Mouse (Mus musculus) embryonic facial prominence, embryonic 15.5 days (tissue): ENCODE measurements around the gene Cmya5. TPM values are rescaled to one million over a fixed set of nuclear protein-coding genes. Genes with fewer than 3 reads are reported as not detected.

Source experiments
- ATAC-seq: fragments of 200-750 bp; cut with Nextera tagmentation; 2 replicates; pipeline ENCODE4 v1.8.0; 2017; ENCODE audit warnings: low read depth, moderate TSS enrichment; ENCODE audit not compliant: insufficient number of reproducible peaks, low FRiP score, low TSS enrichment
- H3K27ac ChIP-seq: fragments of 300-500 bp; sonication (generic); replicated peaks from 2 replicates; pipeline ENCODE4 v1.5.1; 2015; ENCODE audit warnings: mild to moderate bottlenecking, inconsistent platforms
- H3K27me3 ChIP-seq: fragments of 300-500 bp; sonication (generic); 2 replicates; pipeline ENCODE4 v1.6.1; 2015; ENCODE audit warnings: inconsistent platforms
- H3K36me3 ChIP-seq: fragments of 300-500 bp; sonication (generic); 2 replicates; pipeline ENCODE4 v1.6.1; 2015; ENCODE audit warnings: mild to moderate bottlenecking, inconsistent platforms
- H3K4me1 ChIP-seq: fragments of 300-500 bp; sonication (generic); 2 replicates; pipeline ENCODE4 v1.6.1; 2015; ENCODE audit warnings: inconsistent platforms
- H3K4me2 ChIP-seq: fragments of 300-500 bp; sonication (generic); replicated peaks from 2 replicates; pipeline ENCODE4 v1.6.1; 2015; ENCODE audit warnings: mild to moderate bottlenecking, inconsistent platforms
- H3K4me3 ChIP-seq: fragments of 300-500 bp; sonication (generic); replicated peaks from 2 replicates; pipeline ENCODE4 v1.5.1; 2015; ENCODE audit warnings: mild to moderate bottlenecking, inconsistent platforms
- H3K9ac ChIP-seq: fragments of 300-500 bp; sonication (generic); 2 replicates; pipeline ENCODE4 v1.6.1; 2015; ENCODE audit warnings: inconsistent platforms
- H3K9me3 ChIP-seq: fragments of 300-500 bp; sonication (generic); replicated peaks from 2 replicates; pipeline ENCODE4 v1.6.1; 2016; ENCODE audit warnings: inconsistent platforms
- WGBS: fragments of 180-500 bp; shearing (Covaris S2); methylation state at CpG from one replicate; pipeline ENCODE4 v1.1.7; 2015; 5-methylcytosine and 5-hydroxymethylcytosine counted together
- polyA plus RNA-seq: library from polyadenylated mRNA; unstranded; fragments of >200 nt; fragmentation: Nextera tagmentation; extraction: Ambion mirVana; gene quantifications from 2 replicates; pipeline ENCODE4 v1.2.1, GENCODE M21; 2015

Cmya5 gene
- polyA plus RNA-seq, 1 experiment from 2014 or later = 0.61 TPM

- ATAC-seq = no peak
- Histone ChIP-seq H3K9ac (no peak overlapping the region), H3K36me3 (no peaks in the 10 kb centered on the region), H3K27me3 (no peaks in the 10 kb centered on the region), H3K4me1 (no peaks in the 10 kb centered on the region), H3K4me3 (no peak overlapping the region), H3K4me2 (no peak overlapping the region), H3K27ac (no peak overlapping the region), H3K9me3 (no peaks in the 10 kb centered on the region)
- WGBS = 78% methylated on average over 7 of the region's 7 CpGs
These were observed 134.0 kb downstream of the Cmya5 start for GRCm38 (mm10) chr13:93010524-93010923.

GRCm38 (mm10) chr13:93007078-93007477 is 137.4 kb downstream of the Cmya5 start:
- H3K9me3 ChIP-seq = no peaks in the 10 kb centered on the region
- no peak overlapping the region for H3K27ac ChIP-seq
- H3K9ac ChIP-seq = no peak overlapping the region
- WGBS = 79% methylated on average over 4 of the region's 4 CpGs
- H3K27me3 ChIP-seq = no peaks in the 10 kb centered on the region
- no peak overlapping the region for H3K4me2 ChIP-seq
- no peak overlapping the region for H3K4me3 ChIP-seq
- H3K4me1 ChIP-seq = no peaks in the 10 kb centered on the region
- ATAC-seq = no peak
- H3K36me3 ChIP-seq = no peaks in the 10 kb centered on the region

GRCm38 (mm10) chr13:93006347-93006746 is 138.2 kb downstream of the Cmya5 start:
- no peaks in the 10 kb centered on the region for H3K36me3 ChIP-seq
- H3K4me3 ChIP-seq = no peak overlapping the region
- H3K4me1 ChIP-seq = no peaks in the 10 kb centered on the region
- no peak overlapping the region for H3K27ac ChIP-seq
- no peaks in the 10 kb centered on the region for H3K9me3 ChIP-seq
- H3K4me2 ChIP-seq = no peak overlapping the region
- no peaks in the 10 kb centered on the region for H3K27me3 ChIP-seq
- H3K9ac ChIP-seq = no peak overlapping the region
- 70% methylated on average over 4 of the region's 4 CpGs for WGBS
- no peak for ATAC-seq

GRCm38 (mm10) chr13:93004003-93004402 is 140.5 kb downstream of the Cmya5 start:
- H3K9me3 ChIP-seq = no peaks in the 10 kb centered on the region
- no peaks in the 10 kb centered on the region for H3K4me1 ChIP-seq
- ATAC-seq = no peak
- no peak overlapping the region for H3K27ac ChIP-seq
- no peaks in the 10 kb centered on the region for H3K36me3 ChIP-seq
- no peaks in the 10 kb centered on the region for H3K27me3 ChIP-seq
- no peak overlapping the region for H3K4me3 ChIP-seq
- no peak overlapping the region for H3K9ac ChIP-seq
- WGBS = 57% methylated on average over 6 of the region's 6 CpGs
- H3K4me2 ChIP-seq = no peak overlapping the region

GRCm38 (mm10) chr13:93002456-93002855 is 142.1 kb downstream of the Cmya5 start:
- no peaks in the 10 kb centered on the region for H3K4me1 ChIP-seq
- no peak overlapping the region for H3K27ac ChIP-seq
- no peak for ATAC-seq
- no peak overlapping the region for H3K9ac ChIP-seq
- H3K4me3 ChIP-seq = no peak overlapping the region
- H3K4me2 ChIP-seq = no peak overlapping the region
- H3K36me3 ChIP-seq = no peaks in the 10 kb centered on the region
- 67% methylated on average over 2 of the region's 2 CpGs for whole genome bisulfite sequencing
- no peaks in the 10 kb centered on the region for H3K9me3 ChIP-seq
- no peaks in the 10 kb centered on the region for H3K27me3 ChIP-seq

GRCm38 (mm10) chr13:93000640-93001351 is 143.7 kb downstream of the Cmya5 start:
- no peak overlapping the region for H3K4me2 ChIP-seq
- H3K4me3 ChIP-seq = no peak overlapping the region
- no peaks in the 10 kb centered on the region for H3K27me3 ChIP-seq
- WGBS = 61% methylated on average over 12 of the region's 12 CpGs
- ATAC-seq = no peak
- no peaks in the 10 kb centered on the region for H3K36me3 ChIP-seq
- H3K4me1 ChIP-seq = no peaks in the 10 kb centered on the region
- no peak overlapping the region for H3K9ac ChIP-seq
- no peaks in the 10 kb centered on the region for H3K9me3 ChIP-seq
- H3K27ac ChIP-seq = no peak overlapping the region

GRCm38 (mm10) chr13:92999860-93000259 is 144.7 kb downstream of the Cmya5 start:
- Histone ChIP-seq H3K27me3 (no peaks in the 10 kb centered on the region), H3K9me3 (no peaks in the 10 kb centered on the region), H3K9ac (no peak overlapping the region), H3K36me3 (no peaks in the 10 kb centered on the region), H3K4me2 (no peak overlapping the region), H3K4me1 (no peaks in the 10 kb centered on the region), H3K4me3 (no peak overlapping the region), H3K27ac (no peak overlapping the region)
- WGBS = 38% methylated on average over 9 of the region's 9 CpGs
- no peak for ATAC-seq

- H3K9me3 ChIP-seq = no peaks in the 10 kb centered on the region
- H3K27me3 ChIP-seq = no peaks in the 10 kb centered on the region
- no peak overlapping the region for H3K9ac ChIP-seq
- no peak overlapping the region for H3K4me2 ChIP-seq
- no peaks in the 10 kb centered on the region for H3K4me1 ChIP-seq
- no peak overlapping the region for H3K4me3 ChIP-seq
- H3K27ac ChIP-seq = no peak overlapping the region
- no peak for ATAC-seq
- H3K36me3 ChIP-seq = no peaks in the 10 kb centered on the region
These were observed 149.8 kb downstream of the Cmya5 start for GRCm38 (mm10) chr13:92994743-92995142.

- ATAC-seq = no peak
- H3K4me1 ChIP-seq = no peaks in the 10 kb centered on the region
- no peak overlapping the region for H3K27ac ChIP-seq
- no peak overlapping the region for H3K9ac ChIP-seq
- no peak overlapping the region for H3K4me2 ChIP-seq
- WGBS = 89% methylated on average over 5 of the region's 5 CpGs
- H3K4me3 ChIP-seq = no peak overlapping the region
- no peaks in the 10 kb centered on the region for H3K36me3 ChIP-seq
- H3K9me3 ChIP-seq = no peaks in the 10 kb centered on the region
- no peaks in the 10 kb centered on the region for H3K27me3 ChIP-seq
These were observed 151.7 kb downstream of the Cmya5 start for GRCm38 (mm10) chr13:92992823-92993222.

Other genes with a start within 250 kb of the Cmya5 start
- 57.4 and 63.3 TPM in 2 replicates for gene Tent2, start 47.7 kb upstream of the Cmya5 start, polyA plus RNA-seq
- 5.9 and 6.1 TPM in 2 replicates for gene Homer1, start 154.9 kb upstream of the Cmya5 start, polyA plus RNA-seq